Mouse (Mus musculus): ENCODE measurements around the gene Nfe2. TPM values are rescaled to one million over a fixed set of nuclear protein-coding genes. Genes with fewer than 3 reads are reported as not detected.

Gene Nfe2
- 0.32 and 0.55 TPM in 2 replicates for polyA plus RNA-seq (2012; rRNA removed)

DNA sequence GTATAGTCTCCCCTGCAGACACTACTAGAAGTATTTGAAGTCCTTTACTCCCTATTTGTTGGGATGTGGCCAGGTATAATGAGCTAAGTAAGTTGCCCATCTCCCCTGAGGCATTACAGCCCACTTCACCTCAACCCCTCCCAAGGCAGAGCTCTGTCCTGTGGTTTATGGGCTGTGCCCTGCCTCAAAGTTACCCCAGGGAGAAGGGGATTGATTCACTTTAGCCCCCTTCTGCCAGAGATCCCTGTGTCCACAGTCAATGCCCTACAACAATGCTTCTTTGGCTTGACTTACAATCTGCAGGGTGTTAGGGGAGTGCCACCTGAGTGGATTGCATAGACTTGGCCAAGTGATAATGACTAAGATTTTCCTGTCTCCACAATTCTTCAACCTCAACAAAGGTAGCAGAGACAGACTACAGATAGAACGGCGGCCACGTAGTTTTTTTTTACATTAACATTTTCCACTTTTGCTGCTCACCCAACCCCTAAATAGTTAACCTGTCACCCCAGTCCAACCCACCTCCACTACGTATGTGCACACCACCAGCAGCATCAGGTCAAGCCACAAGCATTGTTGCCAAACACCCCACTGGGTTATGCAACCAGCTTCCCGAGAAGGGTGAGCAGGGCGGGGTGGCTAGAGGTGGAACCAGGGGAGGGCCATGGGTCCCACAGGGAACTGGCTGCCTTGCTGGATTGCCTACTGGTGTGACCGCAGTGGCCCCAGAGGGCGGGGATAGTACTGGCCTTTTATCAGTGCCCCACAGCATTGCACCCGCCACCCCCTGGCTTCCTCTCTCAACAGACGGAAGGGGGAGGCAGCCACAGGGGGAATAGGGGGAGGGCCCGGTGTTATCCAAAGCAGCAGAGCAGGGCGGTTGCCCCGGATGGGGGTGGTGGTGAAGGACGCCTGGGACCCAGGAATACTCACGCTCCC lies at the start of gene Nfe2:
Gene Nfe2, minus strand, starts transcription at position 614 of the 939 bp plus-strand sequence.
- DNase-seq (ENCODE audit: low read depth, low spot score), result no peak
- WGBS, result 20% methylated on average over 15 of the region's 15 CpGs

DNA sequence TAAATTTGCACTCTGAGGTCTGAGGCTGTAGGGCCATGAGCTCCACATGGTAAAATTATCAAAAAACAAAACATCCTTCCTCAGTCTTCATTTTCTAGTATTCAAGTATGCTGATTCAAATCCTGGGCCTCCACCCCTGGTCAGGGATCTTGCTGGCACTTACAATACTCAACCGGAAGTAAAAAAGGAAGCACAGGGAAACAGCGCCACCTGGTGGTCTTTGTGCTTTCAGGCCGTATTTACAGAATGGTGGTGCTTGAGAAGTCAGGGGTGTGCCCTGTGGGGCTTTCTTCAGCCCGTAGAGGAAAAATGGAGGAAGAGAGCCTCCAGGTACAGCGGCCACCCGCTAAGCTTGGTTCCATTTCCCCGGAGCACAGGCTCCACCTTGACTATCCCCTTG lies 48.9 kb upstream of the Nfe2 start:
- WGBS, result under 1% methylated on average over 7 of the region's 7 CpGs
- peak; percentile 100 for DNase-seq (ENCODE audit: low read depth, low spot score)

DNA sequence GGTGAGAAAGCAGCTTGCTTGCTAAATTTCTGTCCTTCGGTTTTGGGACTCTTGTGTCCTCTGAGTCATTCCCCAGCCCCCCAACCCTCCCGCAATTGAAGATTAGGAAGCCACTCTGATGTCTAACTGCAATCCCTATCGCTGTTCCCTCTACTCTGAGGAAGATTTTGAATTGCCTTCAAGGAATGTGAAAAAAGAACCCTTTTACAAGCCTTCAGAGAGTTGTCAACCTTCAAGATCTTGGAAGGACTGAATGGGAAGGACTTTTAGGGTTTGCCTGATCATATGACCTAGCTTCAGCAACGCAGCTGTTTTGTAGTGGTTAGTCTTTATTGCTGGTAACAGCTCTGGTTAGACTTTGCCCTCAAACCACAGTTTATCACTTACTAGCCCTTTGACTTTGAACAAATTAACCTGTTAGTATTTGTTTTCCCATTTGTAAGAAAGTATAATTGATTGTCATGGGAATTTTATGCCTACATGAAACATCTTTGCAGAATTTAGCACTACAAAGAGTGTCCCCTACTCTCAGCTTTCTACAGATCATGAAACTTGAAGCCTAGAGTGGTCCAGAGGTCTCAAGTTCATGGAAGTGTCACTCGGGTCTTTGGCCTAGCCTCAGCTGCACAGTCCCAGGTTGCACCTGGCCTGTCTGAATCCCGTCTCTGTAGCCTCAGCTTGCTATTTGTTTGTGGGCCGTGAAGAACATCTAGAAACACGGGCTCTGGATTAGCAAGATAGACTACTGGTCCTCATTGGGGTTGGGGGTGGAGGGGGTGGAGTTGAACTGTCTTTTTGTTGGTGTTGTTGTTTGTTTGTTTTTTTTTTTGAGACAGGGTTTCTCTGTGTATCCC lies 47.8 kb upstream of the Nfe2 start:
- 9% methylated on average over 8 of the region's 8 CpGs for WGBS
- DNase-seq (ENCODE audit: low read depth, low spot score), result no peak

DNA sequence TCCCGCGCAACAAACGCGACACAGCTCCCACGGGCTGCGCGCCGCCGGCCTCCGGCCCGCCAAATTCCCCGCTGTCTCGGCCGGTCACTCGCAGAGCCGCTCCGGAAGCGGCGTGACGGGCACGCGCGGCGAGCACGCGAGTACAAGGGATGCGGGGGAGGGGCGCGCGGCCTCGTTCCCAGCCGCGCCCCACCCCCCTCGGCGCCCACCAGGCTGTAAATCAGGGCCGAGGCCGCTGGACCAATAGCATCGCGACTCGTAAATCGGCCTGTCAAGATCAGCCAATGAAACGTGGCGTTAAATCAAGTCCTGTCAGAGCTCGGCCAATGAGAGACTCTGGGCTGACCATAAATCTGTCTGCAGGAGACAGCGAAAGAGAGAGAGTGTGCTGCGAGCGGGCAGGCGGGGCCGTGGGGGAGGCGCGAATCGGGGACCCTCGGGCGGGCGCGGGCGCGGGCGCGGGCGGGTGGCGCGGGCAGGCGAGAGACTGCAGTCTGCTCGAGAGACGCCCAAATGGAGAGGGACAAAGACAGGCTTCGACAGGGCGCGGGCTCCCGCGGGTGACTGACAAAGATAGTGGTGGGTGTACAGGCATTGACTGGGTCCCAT lies 47.0 kb upstream of the Nfe2 start:
- under 1% methylated on average over 71 of the region's 71 CpGs for WGBS
- peak; percentile 93 for DNase-seq (ENCODE audit: low read depth, low spot score)

DNA sequence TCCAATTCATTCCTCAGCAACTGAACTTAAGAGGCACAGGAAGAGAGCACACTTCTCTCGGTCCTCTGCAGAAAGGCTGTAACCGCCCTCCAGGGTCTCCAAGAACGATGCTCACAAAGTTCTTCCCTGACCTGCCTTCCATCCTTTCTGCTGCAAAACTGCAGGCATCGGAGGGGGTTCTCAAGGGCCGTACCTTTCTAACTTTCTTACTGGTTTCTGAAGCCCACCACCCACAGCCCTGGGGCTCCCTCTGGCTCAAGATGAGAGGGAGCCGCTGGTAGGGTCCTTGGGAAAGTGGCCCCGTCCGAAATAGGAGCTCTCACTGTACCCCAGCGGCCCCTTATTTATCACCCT lies 46.4 kb upstream of the Nfe2 start:
- WGBS, result 1% methylated on average over 9 of the region's 9 CpGs
- no peak for DNase-seq (ENCODE audit: low read depth, low spot score)

DNA sequence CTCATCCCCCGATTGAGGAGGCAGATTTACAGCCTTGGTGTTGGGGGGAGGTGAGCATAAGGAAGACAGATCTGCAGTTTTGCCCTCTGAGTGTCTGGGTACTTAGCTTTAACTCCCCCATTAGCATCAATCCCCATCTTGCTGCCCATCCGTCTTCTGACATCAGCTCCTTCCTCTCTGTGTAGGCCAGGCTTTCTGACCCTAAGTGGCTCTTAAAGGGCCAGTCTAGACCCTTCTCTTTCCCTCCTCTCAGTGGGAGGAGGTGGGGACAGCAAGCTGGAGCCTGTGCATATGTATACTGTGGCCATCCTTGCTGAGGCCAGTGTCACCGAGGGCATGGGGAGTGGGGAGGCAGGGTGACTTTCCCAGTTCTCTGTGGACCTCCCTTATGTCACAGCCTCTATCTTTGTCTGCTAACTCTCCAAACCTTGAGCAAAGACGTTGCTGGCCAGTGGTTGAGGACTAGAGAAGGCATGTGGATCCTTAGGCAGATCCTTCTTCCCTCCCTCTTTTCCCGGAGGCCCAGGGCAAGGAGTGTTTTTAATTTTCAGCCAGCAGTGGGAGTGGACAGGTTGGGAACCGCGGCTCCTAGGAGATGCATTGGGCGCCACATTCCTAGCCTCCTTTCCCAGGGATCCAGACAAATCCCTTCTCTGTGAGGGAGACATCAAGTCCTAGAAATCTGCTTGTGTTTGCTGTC lies 45.9 kb upstream of the Nfe2 start:
- DNase-seq (ENCODE audit: low read depth, low spot score), result no peak
- 21% methylated on average over 8 of the region's 8 CpGs for WGBS

DNA sequence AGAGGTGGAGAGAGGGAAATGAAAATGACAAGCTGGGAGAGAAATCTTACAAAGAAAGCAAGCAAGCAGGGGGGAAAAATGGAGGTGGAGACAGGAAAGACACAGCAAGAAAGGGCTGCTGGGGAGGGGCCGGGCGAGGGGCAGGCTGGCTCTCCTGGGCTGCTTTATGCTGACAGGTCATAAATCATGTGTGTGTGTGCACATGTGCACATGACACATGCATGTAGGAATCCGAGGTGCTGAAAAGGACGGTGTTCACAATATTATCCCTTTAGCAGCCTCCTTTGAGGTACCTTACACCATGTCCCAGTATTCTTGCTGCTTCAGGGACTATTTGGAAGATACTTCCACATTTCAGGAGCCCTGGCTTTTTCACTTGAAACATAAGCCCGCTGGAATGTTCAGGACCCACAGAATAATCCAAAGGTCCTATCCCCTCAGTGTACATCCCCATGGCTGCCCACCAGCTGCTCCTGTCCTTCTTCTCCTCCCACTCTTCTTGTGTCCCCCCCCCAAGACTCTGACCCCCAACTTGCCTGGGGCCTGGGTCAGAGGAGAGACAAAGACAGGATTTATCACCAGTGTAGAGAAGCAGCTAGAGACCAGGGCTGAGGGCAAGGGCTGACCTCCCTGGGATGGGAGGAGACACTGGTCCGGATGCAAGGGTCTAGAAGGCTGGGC lies 44.3 kb upstream of the Nfe2 start:
- DNase-seq (ENCODE audit: low read depth, low spot score), result no peak
- 61% methylated on average over 6 of the region's 6 CpGs for WGBS

DNA sequence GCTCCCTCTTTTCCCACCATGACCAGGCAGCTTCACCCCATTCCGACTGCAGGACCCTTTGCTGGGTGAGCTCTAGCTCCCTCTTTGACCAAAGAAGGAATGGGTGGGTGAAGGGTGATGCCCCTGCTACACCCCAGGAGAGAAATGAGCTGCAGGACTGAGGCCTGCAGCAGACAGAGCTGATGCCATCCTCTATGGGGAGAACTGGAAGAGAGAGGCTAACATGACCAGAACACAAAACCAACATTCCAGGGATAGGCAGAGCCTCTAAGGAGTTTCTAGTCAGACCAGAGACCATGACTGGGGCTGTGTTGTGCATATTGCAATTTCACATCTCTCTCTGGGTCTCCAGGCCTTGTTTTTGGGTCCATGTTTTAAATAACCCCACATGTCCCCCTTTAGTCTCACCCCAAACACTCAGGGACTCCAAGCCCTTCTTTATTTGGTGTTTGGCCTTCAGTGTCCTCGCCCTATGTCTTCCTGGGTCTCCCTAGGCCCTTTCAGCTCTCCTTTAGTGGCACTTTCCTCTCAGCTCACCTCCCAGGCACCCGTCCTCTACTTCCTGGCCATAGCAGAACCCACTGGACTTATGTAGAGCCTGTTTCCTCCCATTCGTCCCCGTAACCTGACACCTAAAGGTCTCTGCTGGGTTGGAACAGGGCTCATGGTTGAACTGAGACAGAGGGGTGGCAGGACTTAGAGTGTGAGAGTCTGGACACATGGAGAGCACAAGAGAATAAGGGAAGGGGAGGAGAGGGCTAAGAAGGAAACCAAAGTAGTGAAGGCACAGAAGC lies 43.5 kb upstream of the Nfe2 start:
- 66% methylated on average over 5 of the region's 5 CpGs for WGBS
- no peak for DNase-seq (ENCODE audit: low read depth, low spot score)

DNA sequence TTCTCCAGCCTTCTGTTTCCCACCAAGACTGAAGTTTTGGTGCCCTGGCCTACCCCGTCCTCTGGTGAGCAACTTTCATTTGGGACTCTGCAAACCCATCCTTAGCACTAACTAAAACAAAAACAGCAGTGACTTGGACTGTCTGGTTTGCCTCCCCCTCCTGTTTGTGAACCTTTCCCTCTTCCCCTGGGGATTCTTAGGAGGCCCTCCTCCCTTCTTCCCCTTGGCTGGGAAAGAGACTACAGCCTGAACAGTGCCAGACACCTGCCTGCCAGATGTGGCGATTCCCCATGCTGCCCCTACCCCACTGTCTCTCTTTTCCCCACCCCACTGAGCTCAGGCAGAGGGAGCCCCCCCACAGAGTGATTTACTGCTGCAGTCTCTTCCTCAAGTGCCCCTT lies 42.8 kb upstream of the Nfe2 start:
- WGBS, result 67% methylated on average over 2 of the region's 2 CpGs
- DNase-seq (ENCODE audit: low read depth, low spot score), result no peak

DNA sequence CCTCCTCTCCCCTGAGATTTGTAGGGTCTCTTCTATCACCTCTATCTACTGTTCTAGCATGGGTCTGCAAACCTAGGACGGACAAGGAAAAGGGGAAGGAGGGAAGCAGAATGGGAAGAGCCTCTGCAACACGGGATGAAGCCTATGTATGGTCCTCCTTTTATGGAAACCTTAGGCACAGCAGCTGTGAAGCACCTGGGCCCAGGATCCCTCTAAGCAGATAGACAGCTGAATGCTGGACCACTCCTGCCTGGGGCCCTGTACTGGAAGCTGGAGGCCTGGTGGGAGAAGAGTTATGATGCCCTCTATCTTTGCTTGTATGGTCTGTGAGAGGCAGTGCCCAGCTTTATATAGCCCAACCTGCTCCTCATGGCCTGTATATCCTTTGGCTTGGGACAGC lies 42.4 kb upstream of the Nfe2 start:
- WGBS, result 57% methylated on average over 2 of the region's 2 CpGs
- no peak for DNase-seq (ENCODE audit: low read depth, low spot score)

DNA sequence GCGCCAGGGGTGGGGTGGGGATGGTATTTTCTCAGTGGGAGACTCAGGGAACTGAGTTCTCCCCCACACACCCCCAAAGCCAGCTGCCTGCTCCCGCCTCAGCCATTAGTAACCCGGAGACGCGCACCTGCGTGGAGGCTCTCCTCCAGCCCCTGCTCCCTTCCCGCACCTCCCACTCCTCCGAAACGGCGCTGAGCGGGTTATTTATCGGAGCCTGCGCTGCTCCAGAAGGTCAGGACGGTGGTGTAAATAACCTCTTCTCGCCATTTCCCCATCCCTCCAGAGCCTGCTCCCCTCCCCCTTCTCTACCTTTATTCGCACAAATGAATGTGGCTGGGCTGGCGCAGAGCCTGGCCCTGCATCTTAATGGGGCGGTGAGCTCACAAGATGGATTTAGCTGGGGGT lies 41.9 kb upstream of the Nfe2 start:
- DNase-seq (ENCODE audit: low read depth, low spot score), result no peak
- WGBS, result 61% methylated on average over 18 of the region's 18 CpGs

DNA sequence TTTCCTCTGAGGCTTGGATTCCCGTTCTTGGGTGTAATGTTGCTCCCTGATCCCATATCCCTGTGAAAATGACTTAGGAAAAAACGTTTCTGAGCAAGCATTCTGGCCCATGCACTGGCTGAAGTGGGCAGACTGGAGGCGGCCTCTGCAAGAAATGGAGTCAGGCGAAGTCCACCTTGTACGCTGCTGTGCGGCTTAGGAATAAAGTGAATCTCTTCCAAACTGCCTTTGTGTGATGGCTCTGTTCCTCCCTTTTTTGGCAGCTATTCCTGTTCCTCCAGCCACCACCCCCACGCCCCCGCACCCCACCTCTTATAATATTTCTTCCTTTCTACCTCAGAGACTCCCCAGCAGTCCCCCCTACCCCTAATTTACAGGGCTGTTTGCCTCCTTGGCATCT lies 41.4 kb upstream of the Nfe2 start:
- WGBS, result 73% methylated on average over 8 of the region's 8 CpGs
- no peak for DNase-seq (ENCODE audit: low read depth, low spot score)

DNA sequence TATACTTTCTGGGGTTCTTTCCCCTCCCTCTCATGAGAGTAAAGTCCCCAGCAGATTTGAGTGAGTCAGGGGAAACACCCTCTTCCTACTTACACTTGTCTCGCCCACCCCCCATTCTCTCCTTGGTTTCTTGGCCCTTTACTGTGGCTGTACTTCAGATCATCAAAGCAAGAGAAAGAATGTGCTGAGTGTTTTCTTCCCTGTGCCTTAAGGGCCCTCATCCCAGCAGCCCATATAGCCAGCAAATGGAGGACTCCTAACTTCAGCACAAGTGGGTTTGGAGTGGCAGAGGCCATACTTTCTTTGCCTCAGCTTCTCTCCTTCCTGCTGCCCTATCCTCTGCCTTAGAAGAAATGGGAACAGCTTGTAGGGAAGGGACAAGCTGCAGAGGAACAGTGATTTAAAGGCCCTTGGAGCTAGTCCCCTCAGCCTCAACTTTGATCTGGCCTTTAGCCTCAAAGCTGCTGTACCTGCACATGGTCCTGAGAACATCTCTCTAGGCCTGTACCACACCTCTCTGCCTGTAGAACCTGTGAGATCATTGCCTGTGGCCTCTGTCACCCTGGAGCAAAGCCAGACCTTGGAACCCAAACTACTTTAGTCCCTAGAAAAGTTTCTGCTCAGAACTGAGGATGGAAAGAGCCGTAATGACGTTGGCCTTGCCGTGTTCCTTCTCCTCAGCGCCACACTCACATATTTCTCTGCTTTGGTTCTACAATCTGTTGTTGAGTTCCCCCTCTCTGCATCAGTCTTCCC lies 40.8 kb upstream of the Nfe2 start:
- WGBS, result 87% methylated on average over 5 of the region's 5 CpGs
- no peak for DNase-seq (ENCODE audit: low read depth, low spot score)

DNA sequence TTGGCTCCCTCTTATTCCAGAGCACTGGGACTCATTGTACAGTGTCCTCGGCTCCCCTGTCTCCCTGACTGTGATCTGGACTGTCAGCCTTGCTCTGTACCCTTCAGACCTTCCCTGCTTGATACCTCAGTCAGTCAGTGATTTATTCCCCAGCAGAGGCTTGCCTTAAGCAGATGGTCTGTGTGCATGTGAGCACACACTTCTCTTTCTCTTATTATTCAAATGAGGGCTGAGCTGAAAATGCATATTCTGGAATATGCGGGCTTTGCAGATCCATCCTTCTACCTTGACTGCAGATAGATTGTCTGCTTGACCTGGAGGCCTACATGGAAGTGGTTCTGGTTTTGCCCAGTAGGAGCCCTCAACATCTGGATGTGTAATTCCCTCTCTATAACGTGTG lies 39.8 kb upstream of the Nfe2 start:
- 91% methylated on average over 3 of the region's 3 CpGs for WGBS
- no peak for DNase-seq (ENCODE audit: low read depth, low spot score)

DNA sequence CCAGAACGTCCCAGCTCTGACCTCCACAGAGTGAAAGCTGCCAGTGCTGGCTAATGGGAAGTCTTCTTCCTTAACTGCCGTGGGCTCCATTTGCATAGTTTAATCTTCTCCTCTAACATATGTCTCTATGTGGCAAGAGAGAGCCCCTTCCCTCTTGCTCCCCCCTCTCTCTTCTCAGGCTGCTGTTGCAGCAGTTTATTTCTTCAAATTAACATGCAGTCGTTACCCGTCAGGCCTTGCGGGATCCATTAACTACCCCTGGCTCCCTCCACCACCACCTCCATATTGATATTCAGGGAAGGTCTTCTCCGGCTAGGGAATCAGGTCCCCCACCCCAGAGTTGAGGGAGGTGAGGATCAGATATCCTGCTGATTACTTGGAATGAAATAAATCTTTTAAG lies 39.1 kb upstream of the Nfe2 start:
- 88% methylated on average over 6 of the region's 6 CpGs for WGBS
- DNase-seq (ENCODE audit: low read depth, low spot score), result no peak

DNA sequence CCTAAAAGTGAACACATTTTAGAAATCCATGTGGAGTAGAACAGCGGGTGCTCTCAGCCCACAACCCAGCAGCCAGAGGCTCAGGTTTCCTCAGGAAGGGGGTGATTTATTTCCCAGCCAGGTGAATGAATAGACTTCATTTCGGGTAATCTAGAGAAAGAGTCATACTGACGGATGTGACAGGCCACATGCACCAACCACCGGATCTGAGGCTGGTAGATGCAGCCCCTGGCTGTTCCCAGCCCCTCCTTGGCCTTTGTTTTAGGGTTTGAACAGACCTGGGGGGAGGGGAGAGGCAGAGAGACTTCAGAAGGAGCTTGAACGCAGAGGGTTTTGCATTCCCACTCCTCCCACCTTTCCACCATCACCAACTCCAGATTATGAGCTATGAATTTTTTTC lies 37.6 kb upstream of the Nfe2 start:
- DNase-seq (ENCODE audit: low read depth, low spot score), result no peak
- 59% methylated on average over 5 of the region's 5 CpGs for WGBS

DNA sequence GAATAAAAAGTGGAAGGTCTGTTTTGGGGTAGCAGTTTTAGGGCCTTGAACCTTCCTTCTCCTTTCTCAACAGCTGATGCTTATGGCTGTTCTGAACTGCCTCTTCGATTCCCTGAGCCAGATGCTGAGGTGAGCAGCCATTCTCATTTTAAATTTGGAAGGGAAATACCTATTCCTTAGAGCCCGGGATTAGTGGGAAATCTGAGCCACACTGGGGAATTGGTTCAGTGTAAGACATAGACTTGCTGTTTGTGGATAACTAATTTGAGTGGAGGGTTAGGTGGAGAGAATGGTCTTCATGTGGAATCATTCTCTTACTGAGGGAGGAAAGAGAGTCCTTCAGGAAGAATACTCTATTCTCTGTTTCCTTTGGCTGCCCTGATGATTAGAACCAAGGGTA lies 36.4 kb upstream of the Nfe2 start:
- no peak for DNase-seq (ENCODE audit: low read depth, low spot score)
- WGBS, result 87% methylated on average over 2 of the region's 2 CpGs

DNA sequence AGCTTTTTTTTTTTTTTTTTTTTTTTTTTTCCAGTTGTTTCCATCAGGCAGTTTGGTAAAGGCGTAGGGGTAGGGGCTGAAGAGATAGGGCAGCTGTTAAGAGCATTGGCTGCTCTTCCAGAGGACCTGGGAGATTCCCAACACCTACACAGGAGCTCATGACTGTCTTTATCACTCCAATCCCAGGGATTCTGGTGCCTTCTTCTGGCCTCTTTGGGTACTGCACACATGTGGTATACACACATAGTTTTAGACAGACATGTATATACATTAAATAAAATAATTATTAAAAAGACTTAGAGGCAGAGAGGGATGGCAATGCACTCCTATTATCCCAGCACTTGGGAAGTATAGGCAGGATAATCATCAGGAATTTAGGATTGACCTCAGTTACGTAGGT lies 35.2 kb upstream of the Nfe2 start:
- no peak for DNase-seq (ENCODE audit: low read depth, low spot score)
- 88% methylated on average over 2 of the region's 2 CpGs for WGBS

Measured in large intestine, adult 2 months (tissue).